Mouse (Mus musculus) liver, embryonic 14.5 days (tissue): Measurements from ENCODE around the gene Shank2. TPM values are rescaled to one million over a fixed set of nuclear protein-coding genes. Genes with fewer than 3 reads are reported as not detected.

ENCODE experiments used
- ATAC-seq: fragments of 200-750 bp; cut with Nextera tagmentation; 2 replicates; pipeline ENCODE4 v1.8.0; 2017; ENCODE audit warnings: moderate number of reproducible peaks, mild to moderate bottlenecking, moderate library complexity; ENCODE audit not compliant: insufficient read depth
- DNase-seq, 3 experiments: peaks; one replicate each; pipeline ENCODE4 v3.0.0-alpha.2; 2012 to 2013; ENCODE audit warnings: low read depth in 3 of 3, low spot score in 3 of 3
- H3K27ac ChIP-seq: fragments of 300-500 bp; sonication (generic); 2 replicates; pipeline ENCODE4 v1.5.1; 2014; ENCODE audit warnings: moderate library complexity, mild to moderate bottlenecking, control low read depth, inconsistent platforms
- H3K27me3 ChIP-seq: fragments of 300-500 bp; sonication (generic); 2 replicates; pipeline ENCODE4 v1.6.1; 2014; ENCODE audit warnings: mild to moderate bottlenecking, low read length, moderate library complexity; ENCODE audit not compliant: control insufficient read depth, insufficient read depth
- H3K36me3 ChIP-seq: fragments of 300-500 bp; sonication (generic); replicated peaks from 2 replicates; pipeline ENCODE4 v1.6.1; 2014; ENCODE audit warnings: low read depth; ENCODE audit not compliant: control insufficient read depth, insufficient read depth
- H3K4me1 ChIP-seq, 2 experiments: fragments of 200-500 bp in 1 of 2; fragments of 300-500 bp in 1 of 2; sonication (generic) in 1 of 2; replicated peaks; 2 replicates each; pipeline ENCODE4 v1.6.1; 2012 to 2014; ENCODE audit warnings: antibody characterized with exemption in 1 of 2, inconsistent platforms in 1 of 2, low read length in 1 of 2; ENCODE audit not compliant: control insufficient read depth in 2 of 2, insufficient read depth in 2 of 2
- H3K4me2 ChIP-seq: fragments of 300-500 bp; sonication (generic); 2 replicates; pipeline ENCODE4 v1.6.1; 2014; ENCODE audit warnings: low read depth, mild to moderate bottlenecking, control low read depth, moderate library complexity
- H3K4me3 ChIP-seq, 2 experiments: fragments of 200-500 bp in 1 of 2; fragments of 300-500 bp in 1 of 2; sonication (generic) in 1 of 2; 2 replicates each; pipeline ENCODE4 v1.5.1; 2012 to 2014; ENCODE audit warnings: low read depth in 2 of 2, low read length in 2 of 2, mild to moderate bottlenecking in 2 of 2, control low read depth in 1 of 2, inconsistent platforms in 1 of 2, moderate library complexity in 1 of 2; ENCODE audit not compliant: insufficient read depth in 1 of 2
- H3K9ac ChIP-seq: fragments of 300-500 bp; sonication (generic); replicated peaks from 2 replicates; pipeline ENCODE4 v1.6.1; 2014; ENCODE audit warnings: mild to moderate bottlenecking, control low read depth, moderate library complexity
- H3K9me3 ChIP-seq: fragments of 300-500 bp; sonication (generic); 2 replicates; pipeline ENCODE4 v1.6.1; 2016; ENCODE audit warnings: low read length, mixed read lengths; ENCODE audit not compliant: control insufficient read depth
- CTCF ChIP-seq: IDR thresholded peaks from 2 replicates; pipeline ENCODE4 v1.5.1; 2016; ENCODE audit warnings: antibody characterized with exemption, low read depth, control low read depth
- EP300 ChIP-seq: IDR thresholded peaks from 2 replicates; pipeline ENCODE4 v1.6.1; 2016; ENCODE audit warnings: antibody characterized with exemption, low read depth
- WGBS: fragments of 180-500 bp; shearing (Covaris S2); extraction: QIAGEN DNeasy Blood & Tissue Kit; methylation state at CpG from one replicate; pipeline ENCODE4 v1.1.7; 2014; ENCODE audit not compliant: insufficient replicate concordance; 5-methylcytosine and 5-hydroxymethylcytosine counted together
- polyA plus RNA-seq, 2 experiments: library from polyadenylated mRNA; depleted of rRNA in 1 of 2; stranded (reverse) in 1 of 2; unstranded in 1 of 2; fragments of >200 nt; fragmentation: Nextera tagmentation in 1 of 2; extraction: Ambion mirVana in 1 of 2; gene quantifications; 2 replicates each; pipeline versions ENCODE4 v1.2.1 to v1.2.3; 2012 to 2014

Shank2 gene
- polyA plus RNA-seq, 2 experiments: 0.17 to 0.35 TPM

DNA sequence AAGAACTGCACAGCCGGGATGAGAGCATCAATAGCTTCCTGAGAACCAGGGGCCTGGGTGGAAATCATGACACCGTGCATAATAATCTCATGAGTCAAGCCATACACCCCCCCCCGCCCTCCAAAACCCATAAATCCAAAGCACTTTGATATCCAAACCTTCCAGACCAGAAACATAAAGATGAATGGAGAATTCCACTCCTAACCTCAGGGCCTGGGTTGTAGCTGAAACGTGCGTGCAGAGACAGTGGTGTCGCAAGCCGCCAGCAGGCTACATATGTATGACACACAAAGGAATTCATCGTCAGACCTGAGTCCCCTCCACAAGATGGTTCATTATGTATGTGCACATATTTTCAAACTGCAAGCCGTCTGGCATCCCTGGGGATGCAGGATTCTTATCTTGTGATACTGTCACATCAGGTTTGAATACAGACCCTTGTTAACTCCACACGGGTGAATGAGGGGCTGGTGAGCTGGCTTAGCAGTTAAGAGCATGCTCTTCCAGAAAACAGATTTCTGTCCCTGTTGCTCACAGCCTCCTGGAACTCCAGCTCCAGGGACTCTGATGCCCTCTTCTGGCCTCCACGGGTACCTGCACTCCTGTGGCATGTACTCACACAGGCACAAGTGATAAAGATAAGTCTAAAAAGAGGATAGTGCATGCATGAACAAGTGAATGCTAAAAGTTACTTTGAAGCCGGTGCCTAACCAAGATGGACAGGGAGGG lies 24.5 kb downstream of the Shank2 start:
- Histone ChIP-seq H3K36me3 (no peaks in the 10 kb centered on the region), H3K4me1 (peaks cover 0 to 4% of the 10 kb centered on the region in 2 experiments; a peak in 1 of 4 replicates), H3K4me3 (no peak overlapping the region), H3K27me3 (no peaks in the 10 kb centered on the region), H3K9ac (no peak overlapping the region), H3K9me3 (no peaks in the 10 kb centered on the region), H3K27ac (no peak overlapping the region), H3K4me2 (no peak overlapping the region)
- 70% methylated on average over 12 of the region's 12 CpGs for WGBS
- ATAC-seq (no peak), DNase-seq (no peak)
- TF ChIP-seq CTCF: peak; percentile 37
- TF ChIP-seq EP300: no peak

DNA sequence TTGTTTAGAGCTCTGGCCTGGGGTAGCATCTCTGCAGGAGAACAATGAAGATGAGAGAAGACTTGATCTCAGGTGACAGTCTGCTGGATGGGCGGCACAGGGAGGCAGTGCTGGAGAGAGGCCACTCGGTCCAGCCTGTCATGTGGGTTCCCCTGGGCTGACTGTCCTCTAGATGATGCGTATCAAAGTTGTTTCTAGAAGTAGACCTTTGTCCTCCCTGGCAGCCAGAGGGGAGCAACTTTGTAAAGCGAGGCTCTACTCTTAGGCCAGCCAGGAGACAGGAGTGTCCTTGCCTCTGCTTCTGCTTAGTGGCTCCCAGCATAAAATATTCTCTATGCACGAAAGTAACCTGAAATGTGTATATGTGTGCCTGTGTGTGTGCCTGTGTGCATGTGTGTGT lies 27.5 kb downstream of the Shank2 start:
- Histone ChIP-seq H3K4me3 (no peak overlapping the region), H3K27ac (no peak overlapping the region), H3K4me2 (no peak overlapping the region), H3K4me1 (no peaks in the 10 kb centered on the region), H3K9me3 (no peaks in the 10 kb centered on the region), H3K9ac (no peak overlapping the region), H3K27me3 (no peaks in the 10 kb centered on the region), H3K36me3 (no peaks in the 10 kb centered on the region)
- WGBS: 39% methylated on average over 5 of the region's 5 CpGs
- ATAC-seq (no peak), DNase-seq (no peak)
- TF ChIP-seq EP300: no peak
- no peak for TF ChIP-seq CTCF

DNA sequence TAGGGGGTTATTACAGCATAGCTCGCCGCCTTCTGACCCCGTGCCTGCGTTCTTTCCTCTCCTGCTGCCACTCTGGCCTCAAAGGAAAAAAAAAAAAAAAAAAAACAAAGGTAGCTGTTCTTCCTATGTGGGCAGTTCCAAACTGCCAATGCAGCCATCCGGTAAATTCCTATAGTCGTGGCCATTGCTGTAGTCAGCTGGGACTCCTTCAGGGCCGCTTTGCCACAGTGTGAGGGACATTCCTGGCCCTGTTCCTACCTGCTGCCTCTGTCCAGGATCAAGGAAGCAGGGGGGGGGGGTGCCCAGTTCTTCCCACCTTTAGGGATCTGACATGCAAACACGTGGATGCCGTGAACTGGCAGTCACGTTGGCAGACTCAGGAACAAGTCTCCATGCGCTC lies 29.1 kb downstream of the Shank2 start:
- 58% methylated on average over 11 of the region's 11 CpGs for WGBS
- H3K9ac ChIP-seq: no peak overlapping the region
- H3K27ac ChIP-seq: no peak overlapping the region
- no peak overlapping the region for H3K4me2 ChIP-seq
- no peak for DNase-seq
- no peaks in the 10 kb centered on the region for H3K9me3 ChIP-seq
- no peak overlapping the region for H3K4me3 ChIP-seq
- no peaks in the 10 kb centered on the region for H3K27me3 ChIP-seq
- H3K36me3 ChIP-seq: no peaks in the 10 kb centered on the region
- no peaks in the 10 kb centered on the region for H3K4me1 ChIP-seq
- no peak for ATAC-seq
- TF ChIP-seq CTCF: no peak

DNA sequence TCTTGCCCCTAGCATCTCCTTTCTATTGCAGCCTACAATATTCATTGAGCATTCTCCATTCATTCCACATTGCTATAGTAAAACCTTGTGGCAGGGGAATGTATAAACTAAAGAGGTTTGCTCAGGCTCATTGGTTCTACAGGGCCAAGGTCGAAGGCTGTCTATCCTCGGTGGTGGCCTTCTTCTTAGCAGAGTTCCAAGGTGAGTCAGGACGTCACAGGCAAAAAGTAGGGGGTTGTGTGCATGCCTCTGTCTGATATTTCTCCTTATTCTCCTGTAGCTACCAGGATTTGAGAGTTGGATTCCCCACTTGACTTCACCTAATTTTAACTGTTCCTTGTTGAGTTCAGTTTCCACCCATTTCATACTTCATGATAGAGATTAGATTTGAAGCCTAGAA lies 29.9 kb downstream of the Shank2 start:
- Histone ChIP-seq H3K9me3 (no peaks in the 10 kb centered on the region), H3K4me3 (no peak overlapping the region), H3K27ac (no peak overlapping the region), H3K4me1 (no peaks in the 10 kb centered on the region), H3K36me3 (no peaks in the 10 kb centered on the region), H3K4me2 (no peak overlapping the region), H3K9ac (no peak overlapping the region), H3K27me3 (no peaks in the 10 kb centered on the region)
- DNase-seq: no peak
- no peak for ATAC-seq
- WGBS: 46% methylated on average over 3 of the region's 3 CpGs
- TF ChIP-seq CTCF (no peak), EP300 (no peak)

DNA sequence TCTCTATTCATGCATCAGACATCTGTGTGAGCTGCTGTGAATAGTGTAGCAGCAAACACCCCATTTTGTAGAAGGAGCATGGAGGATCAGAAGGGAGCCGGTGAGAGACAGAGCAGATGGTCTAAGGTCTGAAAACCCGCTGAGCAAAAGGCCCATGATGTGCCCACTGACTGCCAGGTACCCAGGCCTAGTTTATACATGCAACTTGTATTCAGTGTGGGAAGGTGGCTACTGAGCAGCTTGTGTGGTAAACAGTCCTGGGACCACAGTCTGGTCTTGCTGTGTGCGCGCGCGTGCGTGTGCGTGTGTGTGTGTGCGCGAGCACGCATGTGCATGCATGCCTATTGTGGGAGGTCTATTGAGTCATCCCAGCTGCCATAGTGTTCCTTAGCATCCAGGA lies 35.8 kb downstream of the Shank2 start:
- no peak overlapping the region for H3K27ac ChIP-seq
- ATAC-seq: no peak

More for the DNA sequence above, 35.8 kb downstream of the Shank2 start:
- Histone ChIP-seq H3K27me3 (no peaks in the 10 kb centered on the region), H3K9me3 (no peaks in the 10 kb centered on the region), H3K4me2 (no peak overlapping the region), H3K9ac (no peak overlapping the region), H3K36me3 (no peaks in the 10 kb centered on the region), H3K4me3 (no peak overlapping the region), H3K4me1 (peaks cover 0 to 18% of the 10 kb centered on the region in 2 experiments; a peak in 1 of 4 replicates)
- TF ChIP-seq EP300: no peak
- TF ChIP-seq CTCF: no peak
- no peak for DNase-seq
- WGBS: 92% methylated on average over 11 of the region's 11 CpGs
